Mouse (Mus musculus): ENCODE data around the gene Lce3a.

- no peak for TF ChIP-seq CTCF (IDR thresholded peaks at IDR 0.05; ENCODE audit: control insufficient read depth, insufficient read depth, insufficient read length)
- no peak for TF ChIP-seq CEBPB (IDR thresholded peaks at IDR 0.05; ENCODE audit: low read depth)
- TF ChIP-seq FOSL1 (IDR thresholded peaks at IDR 0.05; ENCODE audit: insufficient read depth, low read length, poor library complexity, severe bottlenecking), result no peak
- TF ChIP-seq MAX (IDR thresholded peaks at IDR 0.05), result no peak
- TF ChIP-seq MYOG (IDR thresholded peaks at IDR 0.05; ENCODE audit: control insufficient read depth, extremely low read depth, insufficient read length), result no peak
- TF ChIP-seq USF1 (IDR thresholded peaks at IDR 0.05; ENCODE audit: low read depth), result no peak
These were observed 31.5 kb downstream of the Lce3a start for GRCm38 (mm10) chr3:92894489-92894888.

All from C2C12 (cell line).